Mouse (Mus musculus): ENCODE measurements around the gene Inafm1.
"Not testable (repeated sequence)": the region's sequence is repeated elsewhere in the genome, so short reads cannot be mapped to it uniquely, and the experiment has no call there.

GRCm38 (mm10) chr7:16307141-16307540, 33.7 kb upstream of the Inafm1 start:
- TF ChIP-seq GATA1 (IDR thresholded peaks at IDR 0.05; ENCODE audit: borderline replicate concordance, low read length); FLI1 (IDR thresholded peaks at IDR 0.05; ENCODE audit: low read length): not testable (repeated sequence)

Measured in megakaryocyte, embryonic 14.5 days (primary cell).